Mouse (Mus musculus) heart, adult 2 months (tissue): ENCODE data around the gene Plpp4.

ENCODE experiments used
- CTCF ChIP-seq: fragments of 200-600 bp; IDR thresholded peaks from 2 replicates; pipeline ENCODE4 v1.8.1; 2022; ENCODE audit warnings: antibody characterized with exemption, mild to moderate bottlenecking, moderate library complexity
- POLR2A ChIP-seq: fragments of 200-500 bp; IDR thresholded peaks from 2 replicates; pipeline ENCODE4 v1.6.1; 2011; ENCODE audit warnings: mild to moderate bottlenecking, low read depth, low read length, control low read depth; ENCODE audit not compliant: insufficient read depth

DNA sequence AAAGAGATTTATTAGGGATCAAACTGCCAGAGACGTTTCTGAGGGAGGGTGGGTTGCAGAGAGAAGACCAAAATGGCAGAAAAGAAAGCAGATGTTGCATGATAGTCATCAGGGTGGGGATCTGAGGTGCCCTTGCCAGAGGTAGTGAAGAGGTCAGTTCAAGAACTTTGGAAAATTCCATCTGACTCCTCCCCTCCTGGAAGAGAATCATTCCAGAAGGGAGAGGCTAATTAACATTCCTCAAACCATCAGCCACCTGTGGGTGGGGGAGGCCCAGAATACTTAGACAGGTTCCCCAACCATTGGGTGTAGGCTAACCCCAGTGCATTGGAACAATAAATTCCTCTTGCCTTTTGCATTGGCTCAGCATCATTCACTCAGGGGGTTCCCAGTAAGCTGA is 164.3 kb downstream of the Plpp4 start:
- TF ChIP-seq POLR2A (no peak), CTCF (no peak)
